Mouse (Mus musculus) spleen, adult 2 months (tissue): ENCODE measurements around the gene Taf9b. TPM values are rescaled to one million over a fixed set of nuclear protein-coding genes. Genes with fewer than 3 reads are reported as not detected.

Experiments
- DNase-seq, 2 experiments: peaks; one replicate each; pipeline versions ENCODE4 v3.0.0 to v3.0.0-alpha.2; 2012 to 2021; ENCODE audit warnings: low spot score in 2 of 2, low read depth in 1 of 2
- H3K27ac ChIP-seq: fragments of 200-500 bp; 2 replicates; pipeline ENCODE4 v1.5.1; 2012; ENCODE audit warnings: low read length, inconsistent platforms; ENCODE audit not compliant: insufficient read depth
- H3K27me3 ChIP-seq: fragments of 200-500 bp; 2 replicates; pipeline ENCODE4 v1.6.1; 2012; ENCODE audit warnings: mild to moderate bottlenecking, moderate library complexity, low read length, inconsistent platforms; ENCODE audit not compliant: control insufficient read depth, insufficient read depth
- H3K36me3 ChIP-seq: fragments of 200-500 bp; 2 replicates; pipeline ENCODE4 v1.6.1; 2012; ENCODE audit warnings: mild to moderate bottlenecking, low read length, inconsistent platforms; ENCODE audit not compliant: control insufficient read depth, insufficient read depth
- H3K4me1 ChIP-seq: fragments of 200-500 bp; 2 replicates; pipeline ENCODE4 v1.6.1; 2011; ENCODE audit warnings: inconsistent platforms; ENCODE audit not compliant: control insufficient read depth, insufficient read depth, insufficient read length
- H3K4me3 ChIP-seq: fragments of 200-500 bp; 2 replicates; pipeline ENCODE4 v1.5.1; 2011; ENCODE audit warnings: mild to moderate bottlenecking, inconsistent platforms; ENCODE audit not compliant: insufficient read depth, insufficient read length; ENCODE audit errors: extremely low read depth
- CTCF ChIP-seq: fragments of 200-500 bp; IDR thresholded peaks from 2 replicates; pipeline ENCODE4 v1.5.1; 2011; ENCODE audit warnings: mild to moderate bottlenecking, inconsistent platforms; ENCODE audit not compliant: insufficient read depth, insufficient read length, insufficient replicate concordance; ENCODE audit errors: extremely low read depth
- POLR2A ChIP-seq: fragments of 200-500 bp; IDR thresholded peaks from 2 replicates; pipeline ENCODE4 v1.6.1; 2011; ENCODE audit warnings: low read depth, low read length, inconsistent platforms
- WGBS: fragments of 180-500 bp; shearing (Covaris S2); methylation state at CpG from one replicate; pipeline ENCODE4 v1.1.7; 2018; 5-methylcytosine and 5-hydroxymethylcytosine counted together
- polyA plus RNA-seq: library from polyadenylated mRNA; depleted of rRNA; stranded (reverse); fragments of >200 nt; gene quantifications from 2 replicates; pipeline ENCODE4 v1.2.3, GENCODE M21; 2012; rRNA removed

Taf9b gene
- polyA plus RNA-seq, 1 experiment = 2.2 TPM

GRCm38 (mm10) chrX:106171853-106172154 lies 49.2 kb downstream of the Taf9b start:
- no peaks in the 10 kb centered on the region for H3K36me3 ChIP-seq
- no peaks in the 10 kb centered on the region for H3K4me1 ChIP-seq
- H3K4me3 ChIP-seq = no peak overlapping the region
- DNase-seq = no peak
- no peaks in the 10 kb centered on the region for H3K27me3 ChIP-seq
- WGBS = 39% methylated on average over 6 of the region's 6 CpGs
- no peak overlapping the region for H3K27ac ChIP-seq
- TF ChIP-seq POLR2A = no peak

GRCm38 (mm10) chrX:106171106-106171852 lies 49.7 kb downstream of the Taf9b start:
- Histone ChIP-seq H3K27ac (no peak overlapping the region), H3K36me3 (no peaks in the 10 kb centered on the region), H3K4me3 (peak overlapping the region; percentile 41; the same call in 1 of the 2 replicates), H3K27me3 (no peaks in the 10 kb centered on the region), H3K4me1 (no peaks in the 10 kb centered on the region)
- 31% methylated on average over 18 of the region's 18 CpGs for WGBS
- TF ChIP-seq CTCF (peak; percentile 59; the same call in 1 of the 2 replicates), POLR2A (no peak)
- peak; percentile 40 to 67 for DNase-seq

- TF ChIP-seq POLR2A (no peak), CTCF (no peak)
- peak in 1 of 2 experiments; percentile 4 for DNase-seq
- WGBS = 15% methylated on average over 1 of the region's 1 CpGs
- H3K27ac ChIP-seq = no peak overlapping the region
- H3K27me3 ChIP-seq = no peaks in the 10 kb centered on the region
- H3K4me1 ChIP-seq = no peaks in the 10 kb centered on the region
- no peak overlapping the region for H3K4me3 ChIP-seq
- H3K36me3 ChIP-seq = no peaks in the 10 kb centered on the region
Measured at GRCm38 (mm10) chrX:106165089-106165488, 55.9 kb downstream of the Taf9b start.

- Histone ChIP-seq H3K27me3 (no peaks in the 10 kb centered on the region), H3K36me3 (no peaks in the 10 kb centered on the region), H3K4me1 (no peaks in the 10 kb centered on the region), H3K27ac (no peak overlapping the region), H3K4me3 (no peak overlapping the region)
- whole genome bisulfite sequencing = 73% methylated on average over 5 of the region's 5 CpGs
- no peak for TF ChIP-seq POLR2A
- TF ChIP-seq CTCF = no peak
- no peak for DNase-seq
Measured at GRCm38 (mm10) chrX:106164555-106164954, 56.4 kb downstream of the Taf9b start.

- DNase-seq = no peak
- Histone ChIP-seq H3K27ac (no peak overlapping the region), H3K4me1 (no peaks in the 10 kb centered on the region), H3K4me3 (no peak overlapping the region), H3K27me3 (no peaks in the 10 kb centered on the region), H3K36me3 (no peaks in the 10 kb centered on the region)
- 39% methylated on average over 5 of the region's 5 CpGs for WGBS
- TF ChIP-seq POLR2A (no peak), CTCF (no peak)
Measured at GRCm38 (mm10) chrX:106163995-106164394, 57.0 kb downstream of the Taf9b start.

Other genes starting within 250 kb of the Taf9b start
- gene Magt1, start 209.3 kb downstream of the Taf9b start, polyA plus RNA-seq = 2.9 and 3.1 TPM in 2 replicates
- 29.5 and 33.6 TPM in 2 replicates for gene Cox7b, start 205.5 kb downstream of the Taf9b start, polyA plus RNA-seq
- 1.2 and 1.6 TPM in 2 replicates for gene Atp7a, start 193.9 kb downstream of the Taf9b start, polyA plus RNA-seq
- gene Tlr13, start 78.0 kb downstream of the Taf9b start, polyA plus RNA-seq = 2.3 and 2.4 TPM in 2 replicates
- 26.3 and 27.8 TPM in 2 replicates for gene Pgk1, start 34.1 kb downstream of the Taf9b start, polyA plus RNA-seq
- gene Fnd3c2, start 34.2 kb upstream of the Taf9b start, polyA plus RNA-seq = not detected in 2 replicates